Mouse (Mus musculus) cerebellum, adult 2 months (tissue): Measurements from ENCODE around the gene Lrrc45. TPM values are rescaled to one million over a fixed set of nuclear protein-coding genes. Genes with fewer than 3 reads are reported as not detected.
A peak's percentile ranks its signal among the peaks of the same experiment; 100 is the strongest.

Source experiments
- DNase-seq, 2 experiments: peaks; one replicate each; pipeline ENCODE4 v3.0.0; 2021
- H3K27ac ChIP-seq: fragments of 200-500 bp; 2 replicates; pipeline ENCODE4 v1.5.1; 2012; ENCODE audit warnings: low read length, control low read depth, inconsistent platforms; ENCODE audit not compliant: insufficient read depth
- H3K27me3 ChIP-seq: fragments of 200-500 bp; 2 replicates; pipeline ENCODE4 v1.6.1; 2012; ENCODE audit warnings: inconsistent platforms, mild to moderate bottlenecking, low read length, moderate library complexity; ENCODE audit not compliant: control insufficient read depth, insufficient read depth
- H3K4me1 ChIP-seq: fragments of 200-500 bp; 2 replicates; pipeline ENCODE4 v1.6.1; 2011; ENCODE audit warnings: low read length; ENCODE audit not compliant: control insufficient read depth, insufficient read depth
- H3K4me3 ChIP-seq: fragments of 200-500 bp; replicated peaks from 2 replicates; pipeline ENCODE3; 2011; ENCODE audit warnings: mild to moderate bottlenecking, low read depth, low read length, control low read depth; ENCODE audit not compliant: insufficient read depth
- CTCF ChIP-seq: fragments of 200-500 bp; IDR thresholded peaks from 2 replicates; pipeline ENCODE4 v1.5.1; 2011; ENCODE audit warnings: low read depth, mild to moderate bottlenecking, control low read depth, low read length, moderate library complexity, borderline replicate concordance; ENCODE audit not compliant: insufficient read depth
- POLR2A ChIP-seq: fragments of 200-500 bp; IDR thresholded peaks from 2 replicates; pipeline ENCODE4 v1.6.1; 2011; ENCODE audit warnings: low read length, control low read depth, borderline replicate concordance; ENCODE audit not compliant: insufficient read depth
- WGBS: fragments of 180-500 bp; shearing (Covaris S2); methylation state at CpG from one replicate; pipeline ENCODE4 v1.1.7; 2018; 5-methylcytosine and 5-hydroxymethylcytosine counted together
- polyA plus RNA-seq: library from polyadenylated mRNA; depleted of rRNA; stranded (reverse); fragments of >200 nt; gene quantifications from 2 replicates; pipeline ENCODE4 v1.2.3, GENCODE M21; 2012

Gene Lrrc45
- polyA plus RNA-seq, 1 experiment, result 96.0 TPM

DNA sequence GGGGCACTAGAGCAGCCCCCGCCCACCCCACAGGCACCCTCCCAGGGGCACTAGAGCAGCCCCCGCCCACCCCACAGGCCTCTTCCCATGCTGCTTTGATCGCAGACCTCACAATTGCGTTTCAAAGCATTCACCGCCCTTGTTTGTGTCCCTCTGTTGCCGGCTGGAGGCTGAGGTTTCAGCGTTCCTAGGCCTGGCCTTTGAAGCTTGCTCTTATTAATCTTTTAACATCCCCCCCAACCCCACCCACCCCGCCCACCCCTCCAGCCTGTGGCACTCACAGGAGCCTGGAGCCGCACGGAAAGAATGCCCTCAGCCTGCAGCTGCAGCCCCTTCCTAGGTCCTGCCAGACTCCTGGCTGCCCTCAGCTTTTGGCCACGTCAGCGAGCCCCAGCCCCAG is 6.5 kb upstream of the Lrrc45 start:
- TF ChIP-seq CTCF, result no peak
- no peak for TF ChIP-seq POLR2A
- no peak overlapping the region for H3K27ac ChIP-seq
- no peak for DNase-seq
- H3K27me3 ChIP-seq, result no peaks in the 10 kb centered on the region
- peaks cover 7% of the 10 kb centered on the region for H3K4me1 ChIP-seq
- 41% methylated on average over 12 of the region's 12 CpGs for WGBS
- no peak overlapping the region for H3K4me3 ChIP-seq

DNA sequence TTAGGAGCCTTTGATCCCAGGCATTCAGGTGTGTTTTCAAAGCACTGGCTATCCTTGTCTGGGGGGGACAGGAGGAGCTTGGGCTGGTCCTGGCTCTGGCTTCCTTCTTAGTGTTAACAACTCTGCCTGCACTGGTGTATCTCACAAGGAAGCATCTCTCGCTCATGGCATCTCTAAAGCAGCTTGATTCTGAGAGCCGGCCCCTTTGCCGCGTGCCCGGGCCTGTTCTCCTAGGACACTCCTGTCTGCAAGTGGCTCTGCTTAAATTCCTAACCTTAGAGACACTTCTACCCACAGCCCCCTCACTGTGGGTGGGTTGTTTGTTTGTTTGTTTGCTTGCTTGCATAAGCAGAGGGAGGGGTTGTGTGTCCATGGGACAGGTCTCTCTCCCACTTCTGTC is 5.8 kb upstream of the Lrrc45 start:
- 59% methylated on average over 5 of the region's 5 CpGs for WGBS
- H3K27ac ChIP-seq, result no peak overlapping the region
- no peak for DNase-seq
- H3K4me1 ChIP-seq, result peaks cover 13% of the 10 kb centered on the region
- H3K27me3 ChIP-seq, result no peaks in the 10 kb centered on the region
- H3K4me3 ChIP-seq, result no peak overlapping the region
- TF ChIP-seq CTCF (no peak), POLR2A (no peak)

DNA sequence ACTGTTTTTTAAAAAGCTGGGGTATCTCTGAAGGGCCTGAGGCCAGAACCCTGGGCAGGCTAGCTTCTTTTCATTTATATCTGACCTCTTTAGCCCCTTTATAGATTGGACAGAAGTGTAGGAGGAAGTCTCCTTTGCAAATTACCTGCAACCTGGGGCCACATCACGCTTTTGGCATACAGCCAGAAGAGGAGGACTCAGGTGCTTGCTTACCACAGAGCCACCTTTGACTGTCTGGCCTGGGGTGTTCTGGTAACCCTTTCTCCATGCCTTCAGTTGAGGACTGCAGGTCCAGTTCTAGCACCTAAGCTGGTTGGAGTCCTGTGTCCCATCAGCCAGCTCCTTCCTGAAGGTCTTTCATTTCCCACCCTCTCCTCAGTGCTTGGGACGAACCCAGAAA is 4.2 kb upstream of the Lrrc45 start:
- no peak overlapping the region for H3K27ac ChIP-seq
- H3K4me1 ChIP-seq, result peaks cover 9% of the 10 kb centered on the region; the same call in 1 of the 2 replicates
- no peak overlapping the region for H3K4me3 ChIP-seq
- no peak for TF ChIP-seq CTCF
- no peak for TF ChIP-seq POLR2A
- 78% methylated on average over 2 of the region's 2 CpGs for WGBS
- H3K27me3 ChIP-seq, result no peaks in the 10 kb centered on the region
- no peak for DNase-seq

DNA sequence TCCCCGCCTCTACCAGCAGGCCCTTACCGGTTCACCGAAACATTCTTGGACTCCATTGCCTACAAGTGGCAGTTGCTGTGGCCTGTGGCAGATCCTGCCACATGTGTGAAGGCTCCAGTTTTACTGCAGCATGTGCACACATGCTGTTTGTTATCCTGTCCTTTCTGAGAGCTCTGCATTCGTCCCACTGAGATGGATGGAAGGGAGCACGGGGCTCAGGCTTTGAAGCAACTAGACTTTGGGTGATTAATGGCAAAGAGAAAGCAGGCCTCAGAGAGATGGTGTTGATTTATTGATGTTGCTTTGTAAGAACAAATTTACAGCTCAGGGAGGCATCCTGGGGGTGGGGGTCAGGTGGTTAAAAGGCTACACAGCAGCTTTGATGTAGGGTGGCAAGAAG is 3.1 kb upstream of the Lrrc45 start:
- 82% methylated on average over 5 of the region's 5 CpGs for WGBS
- Histone ChIP-seq H3K4me1 (peaks cover 12% of the 10 kb centered on the region), H3K27ac (no peak overlapping the region), H3K4me3 (no peak overlapping the region), H3K27me3 (no peaks in the 10 kb centered on the region)
- TF ChIP-seq POLR2A (no peak), CTCF (no peak)
- no peak for DNase-seq

DNA sequence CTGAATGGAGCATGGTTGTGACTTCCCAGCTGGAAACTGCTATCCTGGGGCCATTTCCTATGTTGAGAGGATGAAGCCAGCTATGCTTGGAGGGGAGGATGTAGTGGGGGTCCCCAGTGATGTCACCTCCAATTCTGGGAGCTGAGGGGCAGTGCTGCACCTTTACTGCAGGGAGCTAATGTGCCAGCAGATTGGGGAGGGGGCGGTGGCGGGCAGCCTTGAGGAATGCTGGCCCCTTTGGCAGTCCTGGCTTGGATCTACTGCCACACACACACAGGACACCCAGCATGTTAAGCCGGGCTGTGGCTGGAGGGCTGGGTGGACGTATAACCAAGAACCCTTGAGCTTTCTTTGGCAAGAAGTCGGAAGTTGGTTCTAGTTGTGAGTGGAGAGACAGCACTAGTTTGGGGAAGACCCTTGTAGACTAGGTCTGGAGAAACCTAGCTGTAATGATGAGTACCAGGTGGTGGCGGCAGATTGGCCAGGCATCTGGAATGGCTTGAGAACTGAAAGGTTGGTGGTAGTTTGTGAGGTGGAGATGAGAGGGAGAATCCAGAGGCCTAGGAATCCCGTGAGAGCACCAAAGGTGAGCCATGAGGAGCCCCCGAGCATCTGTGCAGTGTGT is 1.6 kb upstream of the Lrrc45 start:
- H3K4me1 ChIP-seq, result peaks cover 12% of the 10 kb centered on the region
- no peak overlapping the region for H3K4me3 ChIP-seq
- H3K27ac ChIP-seq, result no peak overlapping the region
- 60% methylated on average over 8 of the region's 8 CpGs for WGBS
- no peak for DNase-seq
- H3K27me3 ChIP-seq, result no peaks in the 10 kb centered on the region
- TF ChIP-seq POLR2A, result no peak
- TF ChIP-seq CTCF, result no peak

DNA sequence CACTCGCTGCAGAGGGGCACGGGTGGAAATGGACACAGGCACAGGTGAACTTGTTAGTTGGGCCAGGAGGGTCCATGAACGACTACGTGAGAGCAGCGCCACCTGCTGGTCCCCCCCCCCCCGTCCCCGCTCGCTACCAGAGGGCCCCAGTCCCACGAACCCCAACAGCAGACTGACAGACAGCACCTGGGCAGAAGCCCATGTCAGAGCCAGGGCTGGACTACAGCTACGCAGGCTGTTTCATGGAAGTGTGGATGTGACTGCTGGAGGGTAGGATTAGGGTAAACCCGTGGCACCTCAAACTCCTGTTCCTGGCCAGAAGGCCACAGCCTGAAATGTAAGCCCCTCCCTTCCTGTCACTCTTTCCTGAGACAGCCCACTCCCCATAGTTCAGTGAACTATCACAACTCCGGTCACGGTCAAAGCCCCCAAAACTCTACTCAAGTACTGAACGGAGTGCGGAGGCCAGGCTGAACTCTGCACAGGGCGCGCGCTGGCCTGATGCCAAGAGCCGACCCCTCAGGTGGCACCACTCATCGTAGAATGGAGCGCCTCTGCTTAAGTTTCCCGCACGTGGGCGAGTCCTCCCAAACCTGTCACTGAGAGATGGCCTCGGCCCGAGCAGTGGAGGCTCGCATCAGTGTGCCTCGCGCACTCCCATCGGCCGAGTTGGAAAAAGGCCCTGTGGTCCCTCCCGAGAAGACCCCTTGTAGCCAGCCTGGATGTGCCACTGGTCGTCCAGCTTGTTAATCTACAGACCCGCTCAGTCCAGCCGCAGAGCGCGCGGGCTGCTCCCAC is 755 bp upstream of the Lrrc45 start:
- TF ChIP-seq CTCF, result peak; percentile 68
- no peak for TF ChIP-seq POLR2A
- no peaks in the 10 kb centered on the region for H3K27me3 ChIP-seq
- under 1% methylated on average over 38 of the region's 38 CpGs for WGBS
- peak overlapping the region; percentile 64 for H3K4me3 ChIP-seq
- H3K4me1 ChIP-seq, result peaks cover 12% of the 10 kb centered on the region
- peak; percentile 55 to 56 for DNase-seq
- no peak overlapping the region for H3K27ac ChIP-seq

DNA sequence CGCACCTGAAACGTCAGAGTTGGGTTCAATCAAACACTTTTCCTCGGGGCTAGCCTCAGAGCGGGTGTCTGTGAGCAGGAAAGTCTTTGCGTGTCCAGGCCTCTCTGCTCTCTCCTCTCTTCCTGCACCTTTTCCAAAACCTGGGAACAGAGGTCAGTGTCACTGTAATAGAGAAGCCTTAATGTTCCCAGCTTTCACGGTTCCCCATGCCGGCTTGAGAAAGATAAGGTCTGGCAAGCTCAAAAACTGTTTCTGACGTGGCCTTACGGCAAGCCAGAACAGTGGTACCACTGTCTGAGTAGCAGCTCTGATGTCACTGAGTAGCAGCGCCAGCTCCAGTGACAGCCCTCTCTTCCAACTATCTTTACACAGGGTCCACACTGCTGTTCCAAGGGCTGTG is 821 bp downstream of the Lrrc45 start:
- no peaks in the 10 kb centered on the region for H3K27me3 ChIP-seq
- TF ChIP-seq CTCF (no peak), POLR2A (no peak)
- WGBS, result 43% methylated on average over 10 of the region's 10 CpGs
- H3K4me1 ChIP-seq, result peaks cover 12% of the 10 kb centered on the region
- no peak for DNase-seq
- H3K27ac ChIP-seq, result no peak overlapping the region
- H3K4me3 ChIP-seq, result peak overlapping the region; percentile 80

DNA sequence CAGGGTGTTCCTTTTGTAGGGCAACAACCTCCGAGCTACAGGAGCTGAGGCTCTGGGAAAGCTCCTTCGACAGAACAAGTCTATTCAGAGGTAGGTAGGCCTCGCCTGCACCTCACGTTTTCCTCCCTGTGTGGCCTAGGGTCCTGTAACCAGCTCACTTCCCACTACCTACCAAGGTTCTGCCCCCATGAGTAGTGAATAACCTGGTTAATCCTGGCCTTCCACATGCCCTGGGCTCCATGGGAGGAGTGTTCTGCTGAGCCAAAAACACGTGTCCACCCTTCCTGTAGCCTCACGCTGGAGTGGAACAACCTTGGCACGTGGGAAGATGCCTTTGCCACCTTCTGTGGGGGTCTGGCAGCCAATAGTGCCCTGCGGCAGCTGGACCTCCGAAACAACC is 1.4 kb downstream of the Lrrc45 start:
- Histone ChIP-seq H3K27me3 (no peaks in the 10 kb centered on the region), H3K27ac (no peak overlapping the region), H3K4me3 (no peak overlapping the region), H3K4me1 (peaks cover 12% of the 10 kb centered on the region)
- DNase-seq, result no peak
- WGBS, result 61% methylated on average over 9 of the region's 9 CpGs
- TF ChIP-seq POLR2A (no peak), CTCF (no peak)
